Mouse (Mus musculus): ENCODE results near the gene V1rd19. TPM values are rescaled to one million over a fixed set of nuclear protein-coding genes. Genes with fewer than 3 reads are reported as not detected.

V1rd19 gene
- not detected for polyA plus RNA-seq (2017; shearing (Covaris generic))

DNA sequence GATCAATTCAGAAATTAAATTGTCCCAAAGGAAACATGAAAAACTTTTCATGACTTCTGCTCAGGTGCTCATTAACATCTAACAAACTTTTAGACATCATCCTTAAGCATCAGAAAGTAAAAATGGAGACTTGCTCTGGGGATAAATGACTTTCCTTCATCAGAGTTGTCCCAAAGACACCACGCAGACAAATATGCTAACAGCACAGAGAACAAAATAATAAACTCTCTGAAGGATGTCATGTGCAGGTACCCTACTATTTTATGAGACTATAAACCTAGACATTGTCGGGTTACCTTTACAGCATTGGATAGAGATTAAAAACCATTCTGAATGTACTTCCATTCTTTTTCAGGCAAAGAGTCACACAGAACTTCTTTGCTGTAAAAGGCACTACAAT is at the start of gene V1rd19:
V1rd19 (plus strand) TSS at position 301 of the 400 bp plus-strand sequence.

DNA sequence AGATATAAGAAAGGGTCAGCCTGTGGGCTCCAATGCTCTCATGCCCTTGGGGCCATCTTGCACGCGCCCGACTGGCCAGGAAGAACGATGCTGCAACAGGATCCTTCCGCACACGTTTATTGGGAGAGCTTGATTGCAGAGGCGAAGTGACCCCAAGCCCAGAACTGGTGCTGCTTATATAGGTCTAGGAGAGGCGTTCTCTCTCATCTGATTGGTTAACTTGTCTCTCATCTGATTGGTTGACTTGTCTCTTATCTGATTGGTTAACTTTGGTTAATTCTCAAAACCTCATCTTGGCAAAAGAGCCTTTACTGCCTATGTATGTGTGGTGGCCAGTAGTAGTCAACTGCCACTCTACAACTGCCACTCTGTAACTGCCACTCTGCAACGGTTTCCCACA is 27.2 kb upstream of the V1rd19 start, which contains the start of gene Vmn1r181:
Vmn1r181 (plus strand) TSS at position 301 of the 400 bp plus-strand sequence.

DNA sequence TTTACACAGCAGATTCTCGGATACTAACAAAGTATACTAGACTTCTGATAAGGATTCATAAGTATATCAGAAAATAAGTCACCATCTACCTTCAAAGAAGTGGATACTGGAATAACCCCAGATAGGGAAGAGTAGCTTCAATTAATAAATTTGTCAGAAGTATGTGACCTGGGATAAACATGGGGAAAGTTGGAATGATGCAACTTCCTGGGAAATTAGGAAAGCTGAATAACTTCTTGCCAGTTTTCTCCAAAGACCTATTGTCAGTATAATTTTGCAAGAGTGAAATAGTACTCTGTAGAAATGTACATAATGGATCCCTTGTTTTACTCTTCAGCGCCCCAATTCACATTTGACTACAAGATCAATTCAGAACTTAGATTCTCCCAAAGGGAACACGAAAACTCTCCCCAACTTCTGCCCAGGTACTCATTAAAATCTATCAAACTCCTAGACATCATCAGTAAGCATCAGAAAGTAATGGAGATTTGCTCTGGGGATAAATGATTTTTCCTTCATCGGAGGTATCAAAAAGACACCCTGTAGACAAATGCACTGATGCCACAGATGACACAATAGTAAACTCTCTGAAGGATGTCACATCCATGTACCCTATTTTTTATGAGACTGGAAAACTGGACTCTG is 51.3 kb downstream of the V1rd19 start, which contains the start of gene Vmn1r183:
Vmn1r183 (plus strand) TSS at position 595 of the 645 bp plus-strand sequence.

Other genes with a start within 250 kb of the V1rd19 start
- gene Vmn1r174, start 249.4 kb upstream of the V1rd19 start, polyA plus RNA-seq (2017; shearing (Covaris generic)): not detected
- gene Vmn1r175, start 191.0 kb upstream of the V1rd19 start, polyA plus RNA-seq (2017; shearing (Covaris generic)): not detected
- gene Vmn1r176, start 164.3 kb upstream of the V1rd19 start, polyA plus RNA-seq (2017; shearing (Covaris generic)): not detected
- not detected for gene Vmn1r177, start 135.2 kb upstream of the V1rd19 start, polyA plus RNA-seq (2017; shearing (Covaris generic))
- not detected for gene Vmn1r178, start 109.7 kb upstream of the V1rd19 start, polyA plus RNA-seq (2017; shearing (Covaris generic))
- 0.26 TPM for gene Vmn1r179, start 74.7 kb upstream of the V1rd19 start, polyA plus RNA-seq (2017; shearing (Covaris generic))
- gene Vmn1r180, start 51.1 kb upstream of the V1rd19 start, polyA plus RNA-seq (2017; shearing (Covaris generic)): 0.07 TPM
- not detected for gene Vmn1r181, start 27.1 kb upstream of the V1rd19 start, polyA plus RNA-seq (2017; shearing (Covaris generic))
- 0.15 TPM for gene Vmn1r183, start 51.6 kb downstream of the V1rd19 start, polyA plus RNA-seq (2017; shearing (Covaris generic))
- gene Zfp180, start 80.2 kb downstream of the V1rd19 start, polyA plus RNA-seq (2017; shearing (Covaris generic)): 29.6 TPM
- 1.8 TPM for gene Zfp112, start 110.6 kb downstream of the V1rd19 start, polyA plus RNA-seq (2017; shearing (Covaris generic))
- gene Zfp235, start 132.5 kb downstream of the V1rd19 start, polyA plus RNA-seq (2017; shearing (Covaris generic)): 4.5 TPM
- gene Zfp114, start 173.4 kb downstream of the V1rd19 start, polyA plus RNA-seq (2017; shearing (Covaris generic)): 0.34 TPM
- gene Zfp111, start 209.8 kb downstream of the V1rd19 start, polyA plus RNA-seq (2017; shearing (Covaris generic)): 0.29 TPM
- gene Zfp109, start 235.9 kb downstream of the V1rd19 start, polyA plus RNA-seq (2017; shearing (Covaris generic)): 2.5 TPM

Data from effector memory CD4-positive, alpha-beta T cell, adult 7 months (primary cell).